Mouse (Mus musculus) c-Kit-positive CD71-positive TER-119-positive erythroid progenitor cells, embryonic 14.5 days (primary cell): ENCODE data around the gene Dnm3.
A peak's percentile ranks its signal among the peaks of the same experiment; 100 is the strongest.

ENCODE experiments used
- DNase-seq: peaks from one replicate; pipeline ENCODE4 v3.0.0-alpha.2; 2013; ENCODE audit warnings: low spot score

Gene Dnm3

DNA sequence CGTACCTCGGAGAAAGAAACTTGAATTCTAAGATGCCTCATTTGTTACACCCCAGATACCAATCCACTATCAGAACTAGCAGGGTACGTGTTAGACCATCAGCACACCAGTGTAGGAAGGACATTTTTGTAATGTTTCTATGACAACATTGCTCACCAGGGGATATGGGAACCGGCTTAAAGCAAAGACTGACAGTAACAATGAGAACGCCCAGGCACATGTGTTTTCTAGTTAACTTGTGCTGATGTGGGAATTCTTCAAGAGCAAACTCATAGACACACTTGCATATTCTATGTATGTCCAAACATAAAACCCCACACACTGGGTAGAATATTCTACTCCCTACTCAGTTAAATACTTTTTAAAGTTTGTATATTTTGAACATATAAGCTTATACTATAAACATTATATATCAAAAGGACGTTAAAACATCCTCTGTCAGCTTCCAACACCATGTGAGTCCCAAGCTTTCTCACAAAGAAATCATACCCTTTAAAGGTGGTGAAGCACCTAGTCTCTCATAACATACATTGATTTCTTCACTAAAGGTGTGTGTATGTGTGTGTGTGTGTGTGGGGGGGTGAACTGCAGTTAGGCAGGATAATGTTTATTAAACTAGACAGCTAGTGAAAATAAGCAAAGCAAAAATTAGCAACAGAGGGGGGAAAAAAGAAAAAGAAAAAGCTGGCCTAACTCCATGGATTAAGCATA, 369.0 kb downstream of the Dnm3 start:
- DNase-seq, result no peak

DNA sequence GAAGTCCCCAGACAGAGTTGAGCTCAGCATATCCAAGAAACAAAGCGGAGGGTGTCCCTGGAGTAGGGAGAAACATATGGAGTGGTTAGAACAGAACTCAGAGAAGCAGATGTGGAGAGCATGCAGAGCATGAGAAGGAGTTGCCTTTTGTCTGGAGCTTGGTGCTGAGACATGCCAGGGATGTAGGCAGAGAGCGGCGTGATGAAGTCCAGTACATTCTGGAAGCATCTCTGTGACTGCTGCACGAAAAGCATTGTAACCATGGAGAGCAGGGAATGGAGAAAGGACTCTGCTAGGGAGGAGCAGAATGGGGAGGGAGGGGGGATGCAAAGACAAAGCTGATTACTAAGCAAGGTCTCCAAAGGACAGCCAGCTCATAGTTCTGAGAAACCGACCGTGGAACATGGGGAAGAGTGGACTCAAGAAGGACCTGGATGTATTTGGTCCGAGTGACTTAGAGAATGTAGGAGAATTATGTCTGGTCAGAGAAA, 369.6 kb downstream of the Dnm3 start:
- DNase-seq, result no peak

DNA sequence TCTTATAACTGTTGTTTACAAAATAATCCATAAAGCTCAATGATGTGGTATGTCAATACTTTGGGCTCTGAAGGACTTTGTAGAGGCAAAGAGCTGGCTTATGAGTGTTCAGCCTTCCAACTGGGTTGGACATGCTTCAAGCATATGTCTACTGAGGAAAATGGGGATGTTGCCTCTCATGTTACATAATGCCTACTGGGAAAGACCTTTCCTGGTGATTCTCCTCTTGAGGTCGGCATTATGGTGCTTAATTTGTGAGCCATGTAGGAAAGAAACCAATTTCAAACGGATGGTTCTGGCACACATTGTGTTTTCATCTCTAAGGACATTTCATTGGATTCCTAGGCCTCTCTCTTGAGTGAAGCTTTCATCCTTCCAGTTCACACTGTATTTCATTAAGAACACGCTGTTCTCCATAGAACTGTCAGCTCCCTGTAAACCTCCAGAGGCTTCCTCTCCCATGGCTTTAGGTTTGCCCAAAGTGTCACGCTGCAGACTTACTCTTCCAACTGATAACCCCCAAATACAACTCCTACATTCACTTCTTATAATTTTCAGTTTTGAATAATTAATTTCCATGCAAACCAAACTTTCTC, 370.7 kb downstream of the Dnm3 start:
- DNase-seq, result no peak

GRCm38 (mm10) chr1:162100961-162101830, 376.6 kb downstream of the Dnm3 start:
- DNase-seq, result no peak

GRCm38 (mm10) chr1:162100033-162100820, 377.6 kb downstream of the Dnm3 start:
- no peak for DNase-seq

GRCm38 (mm10) chr1:162099203-162099602, 378.6 kb downstream of the Dnm3 start:
- peak; percentile 0 for DNase-seq

- DNase-seq, result no peak
These were observed 383.1 kb downstream of the Dnm3 start for GRCm38 (mm10) chr1:162094523-162095272.

DNA sequence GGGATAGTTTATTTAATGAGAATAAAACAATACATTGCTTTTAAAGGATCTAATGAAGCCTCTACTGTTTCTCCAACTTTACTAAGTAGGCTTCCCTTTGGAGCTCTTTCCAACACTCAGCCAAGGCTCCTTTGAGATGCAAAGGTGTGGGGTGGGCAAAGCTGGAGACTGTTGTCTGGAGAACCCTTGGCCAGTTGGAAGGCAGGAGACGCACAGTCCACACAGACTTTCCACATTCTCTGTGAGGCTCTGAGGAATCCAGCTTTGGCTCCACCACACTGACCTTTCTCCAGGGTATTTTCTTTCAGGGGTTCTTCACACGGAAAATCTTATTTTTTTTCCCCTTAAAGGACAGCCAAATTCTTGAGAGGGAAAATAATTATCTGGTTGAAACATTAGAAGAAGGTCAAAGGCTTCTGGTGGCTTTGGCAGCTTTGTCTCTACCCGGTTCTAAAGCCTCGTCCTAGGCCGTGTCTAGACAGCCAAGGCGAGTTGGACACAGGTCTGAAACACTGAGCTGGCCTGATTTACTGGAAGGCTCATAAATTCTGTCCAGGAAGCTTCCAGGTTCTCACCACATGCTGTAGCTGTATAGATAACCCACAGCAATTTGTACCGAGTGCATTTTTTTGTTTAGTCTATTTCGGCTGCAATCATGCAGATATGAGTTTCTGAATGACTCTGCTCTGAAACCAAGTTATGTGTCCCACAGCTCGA, 383.9 kb downstream of the Dnm3 start:
- no peak for DNase-seq

- DNase-seq, result no peak
These were observed 384.8 kb downstream of the Dnm3 start for GRCm38 (mm10) chr1:162092899-162093659.

- DNase-seq, result no peak
These were observed 385.4 kb downstream of the Dnm3 start for GRCm38 (mm10) chr1:162092401-162092800.

DNA sequence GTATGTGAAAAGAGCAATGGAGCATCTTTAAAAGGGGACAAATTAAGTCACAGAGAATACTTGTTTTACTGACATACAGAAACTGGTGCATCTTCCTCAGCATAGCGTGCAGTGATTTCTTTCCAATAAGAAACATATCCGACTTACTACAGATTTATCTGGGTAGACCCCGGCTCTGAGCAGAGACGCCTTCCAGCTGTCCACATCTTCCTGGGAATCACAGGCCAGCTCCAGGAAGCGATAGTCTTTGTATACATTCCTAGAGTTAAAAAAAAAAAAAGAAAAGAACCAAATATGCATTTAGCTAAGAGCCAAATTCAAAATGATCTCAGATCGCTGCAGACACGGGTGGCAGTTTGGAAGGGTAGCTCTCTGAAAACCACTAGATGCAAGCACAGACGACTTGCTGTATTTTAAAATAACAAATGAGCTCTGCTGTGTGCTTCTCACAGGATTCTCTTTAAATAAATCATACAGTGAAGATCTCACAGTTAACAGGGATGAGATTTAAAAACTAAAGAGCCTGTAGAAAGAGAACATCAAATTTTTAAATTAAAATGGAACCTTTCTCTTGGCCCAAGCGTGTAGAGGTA, 393.9 kb downstream of the Dnm3 start:
- no peak for DNase-seq

DNA sequence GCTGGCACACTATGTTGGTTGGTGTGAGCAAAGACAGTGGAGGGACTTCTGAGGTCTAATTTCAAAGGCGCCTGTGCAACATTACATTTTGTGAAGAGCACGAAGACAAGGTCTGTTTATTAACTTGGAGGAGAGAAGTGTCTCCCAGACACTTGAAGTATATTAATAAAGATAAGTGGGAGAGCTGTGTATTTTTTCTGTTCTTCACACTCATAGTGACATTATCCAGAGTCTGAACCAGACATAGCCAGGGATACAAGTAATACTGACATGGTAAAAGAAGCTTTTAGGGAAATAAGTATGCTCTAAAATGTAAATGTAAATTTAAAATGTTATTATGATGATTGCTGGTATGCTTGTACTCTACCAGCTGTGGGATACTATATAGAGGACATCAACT, 394.5 kb downstream of the Dnm3 start:
- DNase-seq, result no peak

- no peak for DNase-seq
These were observed 395.1 kb downstream of the Dnm3 start for GRCm38 (mm10) chr1:162082711-162083110.

- DNase-seq, result no peak
These were observed 396.0 kb downstream of the Dnm3 start for GRCm38 (mm10) chr1:162081693-162082372.

DNA sequence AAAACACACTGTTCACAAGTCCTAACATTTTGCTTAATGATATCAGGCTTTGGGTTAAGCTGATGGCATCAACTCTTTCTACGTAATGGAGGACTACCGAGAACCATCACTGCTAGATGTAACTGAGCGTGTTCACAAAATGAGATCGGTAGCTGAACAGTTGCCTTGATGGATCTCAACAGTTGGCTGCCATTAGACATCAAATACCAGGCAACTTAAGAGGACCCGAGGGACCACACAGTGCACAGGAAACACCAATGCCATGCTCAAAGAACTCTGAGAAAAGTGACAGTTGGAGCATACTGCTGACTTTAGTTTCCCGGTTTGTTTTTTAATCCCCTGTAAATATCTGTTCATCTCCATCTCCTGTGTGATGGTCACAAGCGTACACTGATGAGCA, 397.8 kb downstream of the Dnm3 start:
- DNase-seq, result no peak

GRCm38 (mm10) chr1:162077454-162077853, 400.4 kb downstream of the Dnm3 start:
- DNase-seq, result no peak

DNA sequence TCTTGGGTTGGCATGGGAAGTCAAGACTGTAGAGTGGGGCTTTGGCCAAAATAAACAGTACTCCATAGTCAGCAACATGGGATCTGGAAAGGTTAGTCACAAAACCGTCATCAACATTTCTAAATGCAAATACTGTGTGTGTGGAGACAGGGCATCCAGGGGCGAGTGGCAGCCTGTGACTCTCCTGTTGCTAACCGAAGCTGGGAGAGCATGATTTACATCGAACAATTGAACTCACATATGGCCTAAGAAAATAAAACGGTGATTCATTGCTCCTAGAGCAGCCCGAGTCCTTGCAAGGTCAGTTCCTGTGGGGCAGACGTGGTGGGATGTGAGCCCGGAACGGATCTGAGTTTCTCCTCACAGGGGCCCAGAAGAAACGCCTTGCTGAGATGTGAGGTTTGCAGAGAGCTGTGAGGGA, 401.2 kb downstream of the Dnm3 start:
- DNase-seq, result no peak

DNA sequence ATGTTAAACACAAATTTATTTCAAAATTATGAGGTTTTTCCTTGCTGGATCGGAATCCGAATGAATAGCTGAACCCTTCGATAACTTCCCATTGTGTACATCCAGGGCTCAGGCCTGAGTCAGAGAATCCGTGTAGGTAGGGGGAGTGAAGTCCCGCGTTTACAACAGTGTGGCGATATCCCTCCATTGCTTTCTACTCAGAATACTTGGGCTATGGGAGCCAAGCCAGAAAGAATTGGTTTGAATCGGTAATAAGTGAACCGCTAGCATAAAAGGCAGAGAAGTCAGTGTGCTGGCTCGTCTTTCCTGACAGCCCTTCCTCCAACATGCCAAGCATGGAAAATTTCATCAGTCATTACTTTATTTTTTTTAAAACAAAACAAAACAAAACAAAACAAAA, 402.0 kb downstream of the Dnm3 start:
- DNase-seq, result no peak

DNA sequence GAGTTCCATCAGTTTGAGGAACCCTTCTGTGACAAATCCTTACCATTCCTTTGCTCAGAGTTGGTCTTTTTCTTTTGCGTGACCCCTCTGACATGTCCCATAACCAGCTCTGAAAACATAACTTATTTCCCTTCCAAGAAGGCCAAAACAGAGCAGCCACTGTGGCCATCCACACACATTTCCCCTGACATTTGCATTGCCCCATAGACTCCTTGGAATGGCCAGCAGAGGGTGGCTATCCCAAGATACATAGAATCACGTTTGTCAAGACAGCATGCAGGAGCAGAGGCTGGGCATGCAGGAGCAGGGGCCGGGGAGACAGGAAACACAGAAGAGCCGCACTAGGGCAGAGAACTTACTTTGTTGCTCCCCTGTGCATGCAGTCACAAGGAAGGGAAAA, 402.4 kb downstream of the Dnm3 start:
- no peak for DNase-seq
